Comparison of ENCODE assay signal across 8 mouse cellular contexts in genomic region chr19:29805101-29805916, GRCm38 (mm10). TPM values are rescaled to one million over a fixed set of nuclear protein-coding genes. Genes with fewer than 3 reads are reported as not detected.
DNase-seq lines count a peak whose midpoint lies in the region; ATAC-seq and TF ChIP-seq lines count a peak whose summit lies in the region.

No protein-coding gene starts in this region.

- peak in 1 of 3 experiments; percentile 42; a peak in 2 of 6 replicates for TF ChIP-seq CTCF in MEL (IDR thresholded peaks at IDR 0.05 in 2 of 3, conservative IDR thresholded peaks at IDR 0.05 in 1 of 3; ENCODE audit: control insufficient read depth in 1 of 3, insufficient read depth in 1 of 3, low read depth in 2 of 3, low read length in 3 of 3, poor library complexity in 1 of 3, severe bottlenecking in 1 of 3)

- intact Hi-C loops in heart, postnatal 10 days (cut with DNase I) = no loop called here

- peaks cover 0 to 40% of the 10 kb centered on the region in 2 experiments; a peak in 3 of 4 replicates for H3K36me3 ChIP-seq in MEL (ENCODE audit: control insufficient read depth in 1 of 2, insufficient read depth in 2 of 2, low read length in 2 of 2)
- peaks cover 16% of the 10 kb centered on the region for H3K36me3 ChIP-seq in forebrain, embryonic 13.5 days (ENCODE audit: poor library complexity, severe bottlenecking)
- H3K36me3 ChIP-seq in lung, embryonic 16.5 days (ENCODE audit: control insufficient read depth, insufficient read depth, low read length) = peaks cover 6% of the 10 kb centered on the region

- H3K9me3 ChIP-seq in MEL (replicated peaks; ENCODE audit: insufficient read depth, low read length) = no peaks in the 10 kb centered on the region
- H3K9me3 ChIP-seq in forebrain, embryonic 13.5 days (replicated peaks) = no peaks in the 10 kb centered on the region
- no peaks in the 10 kb centered on the region for H3K9me3 ChIP-seq in lung, embryonic 16.5 days (ENCODE audit: control insufficient read depth, low read length)

- TF ChIP-seq POLR2A in MEL (IDR thresholded peaks at IDR 0.05; ENCODE audit: control insufficient read depth in 1 of 2, insufficient read depth in 1 of 2, low read depth in 1 of 2, low read length in 2 of 2, poor library complexity in 1 of 2) = peak in 1 of 2 experiments; percentile 72; a peak in 1 of 4 replicates

- H3K27ac ChIP-seq in MEL (ENCODE audit: control insufficient read depth, low read depth, low read length) = peak overlapping the region; percentile 54
- peak overlapping the region; percentile 97 for H3K27ac ChIP-seq in forebrain, embryonic 13.5 days
- peak overlapping the region; percentile 77 for H3K27ac ChIP-seq in lung, embryonic 16.5 days (ENCODE audit: low read length)

- peaks cover 14 to 26% of the 10 kb centered on the region in 2 experiments for H3K4me1 ChIP-seq in MEL (ENCODE audit: control insufficient read depth in 1 of 2, insufficient read depth in 2 of 2, low read length in 2 of 2)
- H3K4me1 ChIP-seq in forebrain, embryonic 13.5 days = peaks cover 42% of the 10 kb centered on the region
- H3K4me1 ChIP-seq in lung, embryonic 16.5 days (replicated peaks; ENCODE audit: control insufficient read depth, insufficient read depth, low read length) = peaks cover 10% of the 10 kb centered on the region

- TF ChIP-seq RAD21 in MEL (IDR thresholded peaks at IDR 0.05; ENCODE audit: low read depth, low read length) = no peak

- peaks cover 48% of the 10 kb centered on the region for H3K79me2 ChIP-seq in MEL (ENCODE audit: control insufficient read depth, insufficient read depth, low read length, poor library complexity)

- peak; percentile 99 for DNase-seq in MEL (ENCODE audit: low read depth, low spot score)
- peak; percentile 59 to 73 for DNase-seq in heart, postnatal 10 days
- peak; percentile 76 to 83 for DNase-seq in kidney, postnatal 4 days
- DNase-seq in ovary, adult 18-20 months (ENCODE audit: low spot score) = peak; percentile 54
- peak; percentile 61 for DNase-seq in thymus, postnatal 0 days (ENCODE audit: low spot score)

- peak; percentile 61 for ATAC-seq in cerebellum, adult (ENCODE audit: insufficient number of reproducible peaks, low FRiP score, low TSS enrichment)
- peak; percentile 40 for ATAC-seq in forebrain, embryonic 13.5 days
- peak; percentile 64 for ATAC-seq in lung, embryonic 16.5 days (ENCODE audit: low read depth)

- H3K27me3 ChIP-seq in MEL (ENCODE audit: control insufficient read depth in 1 of 2, insufficient read depth in 2 of 2, low read length in 2 of 2) = no peaks in the 10 kb centered on the region
- H3K27me3 ChIP-seq in forebrain, embryonic 13.5 days = no peaks in the 10 kb centered on the region
- H3K27me3 ChIP-seq in lung, embryonic 16.5 days (ENCODE audit: control insufficient read depth, insufficient read depth, low read depth, low read length) = no peaks in the 10 kb centered on the region

- peak overlapping the region; percentile 90 for H3K4me2 ChIP-seq in forebrain, embryonic 13.5 days
- peak overlapping the region; percentile 72 for H3K4me2 ChIP-seq in lung, embryonic 16.5 days (ENCODE audit: low read depth, low read length)

- no peak for TF ChIP-seq EP300 in MEL (IDR thresholded peaks at IDR 0.05; ENCODE audit: low read depth in 1 of 2, low read length in 2 of 2)

- peak overlapping the region; percentile 67 to 76 for H3K4me3 ChIP-seq in MEL (ENCODE audit: control insufficient read depth in 1 of 2, insufficient read depth in 1 of 2, low read depth in 2 of 2, low read length in 2 of 2)
- H3K4me3 ChIP-seq in forebrain, embryonic 13.5 days = peak overlapping the region; percentile 94
- peak overlapping the region; percentile 95 for H3K4me3 ChIP-seq in lung, embryonic 16.5 days (ENCODE audit: low read length)

- H3K9ac ChIP-seq in MEL (ENCODE audit: control insufficient read depth, low read depth, low read length, poor library complexity, severe bottlenecking) = peak overlapping the region; percentile 88
- H3K9ac ChIP-seq in forebrain, embryonic 13.5 days = peak overlapping the region; percentile 92
- peak overlapping the region; percentile 82 for H3K9ac ChIP-seq in lung, embryonic 16.5 days (ENCODE audit: low read length)

- WGBS in forebrain, embryonic 13.5 days = 0% methylated on average over 72 of the region's 72 CpGs
- under 1% methylated on average over 68 of the region's 72 CpGs for WGBS in lung, embryonic 16.5 days

TF ChIP-seq in MEL, 35 proteins besides CTCF, POLR2A, EP300 and RAD21:
- TF ChIP-seq ZC3H11A (IDR thresholded peaks at IDR 0.05; ENCODE audit: low read depth, low read length) (no peak), POLR2AphosphoS2 (IDR thresholded peaks at IDR 0.05; ENCODE audit: low read length) (no peak), TBP (IDR thresholded peaks at IDR 0.05; ENCODE audit: low read depth, low read length) (no peak), TAL1 (IDR thresholded peaks at IDR 0.05; ENCODE audit: low read length) (no peak), UBTF (IDR thresholded peaks at IDR 0.05; ENCODE audit: borderline replicate concordance, insufficient read depth, low read depth, low read length) (no peak), MYB (IDR thresholded peaks at IDR 0.05; ENCODE audit: low read depth, low read length) (no peak), CHD2 (IDR thresholded peaks at IDR 0.05; ENCODE audit: low read length) (no peak), MEF2A (IDR thresholded peaks at IDR 0.05; ENCODE audit: extremely low read depth, insufficient replicate concordance, low read depth, low read length, poor library complexity, severe bottlenecking) (no peak), ZMIZ1 (IDR thresholded peaks at IDR 0.05; ENCODE audit: low read depth, low read length) (no peak), POLR2AphosphoS5 (IDR thresholded peaks at IDR 0.05; ENCODE audit: borderline replicate concordance, low read depth, low read length) (no peak; the same call in 1 of the 2 replicates), USF1 (IDR thresholded peaks at IDR 0.05; ENCODE audit: low read depth, low read length) (no peak), MAZ (IDR thresholded peaks at IDR 0.05; ENCODE audit: low read depth, low read length) (no peak), MAX (IDR thresholded peaks at IDR 0.05; ENCODE audit: low read length) (no peak), E2F4 (IDR thresholded peaks at IDR 0.05; ENCODE audit: borderline replicate concordance, low read depth, low read length) (no peak), BHLHE40 (IDR thresholded peaks at IDR 0.05; ENCODE audit: borderline replicate concordance, low read depth, low read length) (no peak), MXI1 (IDR thresholded peaks at IDR 0.05; ENCODE audit: low read depth, low read length) (no peak), RCOR1 (IDR thresholded peaks at IDR 0.05; ENCODE audit: low read depth, low read length) (no peak), TCF12 (IDR thresholded peaks at IDR 0.05; ENCODE audit: low read depth, low read length) (no peak)
TF ChIP-seq in MEL: peak in this region for 0.

RNA-seq across cellular contexts. Expression of gene 9930021J03Rik, which starts 0.5 kb away (rescaled TPM):
- total RNA-seq in MEL (2012; rRNA removed) = 19.9 and 20.6 TPM in 2 replicates
- 100 to 1,000 TPM in 1 of 2 experiments, 10 to 100 TPM in 1; 40.9 to 216 TPM for polyA plus RNA-seq in MEL (2012; ENCODE audit: insufficient read depth in 1 of 2, insufficient read length in 2 of 2, low read depth in 1 of 2, low replicate concordance in 2 of 2, missing spikeins in 1 of 2)
- 7.0 and 7.6 TPM in 2 replicates for polyA plus RNA-seq in forebrain, embryonic 13.5 days (2015; fragmentation: Nextera tagmentation; extraction: Ambion mirVana)
- 10 to 100 TPM; 15.3 to 17.5 TPM for total RNA-seq in heart, postnatal 10 days (2021)
- polyA plus RNA-seq in lung, embryonic 16.5 days (2015; fragmentation: Nextera tagmentation; extraction: Ambion mirVana) = 3.8 and 4.1 TPM in 2 replicates
- 4.2 and 5.4 TPM in 2 replicates for polyA plus RNA-seq in thymus, postnatal 0 days (2015; fragmentation: Nextera tagmentation; extraction: Ambion mirVana)

RNA-seq across cellular contexts. Expression of gene Ranbp6, which starts 7.5 kb away (rescaled TPM):
- total RNA-seq in MEL (2012; rRNA removed) = 18.3 and 22.6 TPM in 2 replicates
- 10 to 100 TPM in 1 of 2 experiments, not detected in 1; 23.7 TPM for polyA plus RNA-seq in MEL (2012; ENCODE audit: insufficient read depth in 1 of 2, insufficient read length in 2 of 2, low read depth in 1 of 2, low replicate concordance in 2 of 2, missing spikeins in 1 of 2)
- 35.8 and 37.0 TPM in 2 replicates for polyA plus RNA-seq in forebrain, embryonic 13.5 days (2015; fragmentation: Nextera tagmentation; extraction: Ambion mirVana)
- 10 to 100 TPM; 13.2 to 15.5 TPM for total RNA-seq in heart, postnatal 10 days (2021)
- polyA plus RNA-seq in lung, embryonic 16.5 days (2015; fragmentation: Nextera tagmentation; extraction: Ambion mirVana) = 13.7 TPM in 2 replicates
- polyA plus RNA-seq in thymus, postnatal 0 days (2015; fragmentation: Nextera tagmentation; extraction: Ambion mirVana) = 16.9 and 17.8 TPM in 2 replicates

Comparison
In these comparisons a context has a peak if more than half of its experiments do, and no peak if none do; other contexts are left out.
1. Peak in every context shown above with its lines: DNase-seq, ATAC-seq, H3K4me3 ChIP-seq and H3K27ac ChIP-seq.